Mouse (Mus musculus) A20 (cell line): ENCODE measurements around the gene Ccdc88a.

Experiments
- DNase-seq: peaks from one replicate; pipeline ENCODE4 v3.0.0-alpha.2; 2011; ENCODE audit warnings: low read depth, low spot score

Ccdc88a gene

DNA sequence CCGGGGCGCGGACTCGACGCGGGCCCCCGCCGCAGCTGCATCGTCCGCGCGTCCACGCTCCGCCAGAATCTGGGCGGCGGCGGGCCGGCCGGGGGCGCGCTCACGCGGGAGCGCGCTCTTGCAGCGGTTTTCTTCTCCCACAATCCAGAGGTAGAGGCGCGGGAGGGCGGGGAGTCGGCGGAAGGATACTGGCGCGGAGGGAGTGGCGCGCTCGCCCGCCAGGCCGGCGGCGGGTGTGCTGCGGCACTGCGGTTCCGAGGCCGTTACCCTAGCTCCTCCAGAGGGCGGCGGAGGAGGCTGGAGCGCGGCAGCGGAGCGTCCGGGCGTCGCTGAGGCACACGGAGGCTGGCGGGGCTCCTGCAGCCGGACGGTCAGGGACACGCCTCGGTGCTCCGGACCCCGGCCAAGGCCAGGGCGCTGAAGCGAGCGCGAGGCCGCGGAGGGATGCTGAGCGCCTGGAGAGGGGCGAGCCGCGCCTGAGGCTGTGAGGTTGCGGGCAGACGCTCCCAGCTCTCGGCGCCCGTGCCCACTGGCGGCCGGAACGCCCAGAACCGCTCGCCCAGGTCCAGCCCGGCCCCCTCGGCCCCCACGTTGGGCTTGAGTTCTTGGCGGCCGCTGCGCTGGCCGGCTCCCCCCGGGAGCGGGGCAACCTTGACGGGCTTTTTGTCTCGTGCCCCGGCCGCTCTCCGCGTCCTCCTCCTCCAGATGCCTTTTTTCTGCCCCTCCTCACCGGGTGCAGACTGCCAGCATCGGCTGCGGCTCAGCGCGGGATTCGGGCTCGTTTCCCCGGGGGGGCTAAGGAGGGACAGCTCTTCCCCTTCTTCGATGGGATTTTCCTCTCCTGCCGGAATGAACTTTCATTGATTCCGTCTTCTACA lies at the start of gene Ccdc88a:
Gene Ccdc88a, plus strand, starts transcription at position 263 of the 878 bp plus-strand sequence.
- DNase-seq, result peak; percentile 99

DNA sequence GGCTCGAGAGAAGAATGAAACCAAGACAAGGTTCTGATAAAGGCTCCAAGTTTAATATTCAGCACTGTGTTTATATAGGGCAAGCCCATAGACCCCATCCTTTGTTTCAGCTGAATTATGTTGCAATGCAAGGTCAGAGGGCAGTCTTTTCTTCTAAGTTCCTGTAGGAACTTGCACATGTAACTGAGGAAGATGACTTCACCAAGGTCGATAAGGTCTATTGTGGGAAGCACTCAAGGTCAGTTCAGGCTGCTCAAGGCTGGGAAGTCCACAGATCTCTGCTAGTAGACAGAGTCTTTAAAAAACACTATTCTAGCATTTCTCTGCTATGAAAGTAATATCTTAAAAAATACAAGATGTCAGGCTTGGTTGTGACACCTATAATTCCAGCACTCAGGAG lies 38.0 kb upstream of the Ccdc88a start:
- DNase-seq, result no peak

DNA sequence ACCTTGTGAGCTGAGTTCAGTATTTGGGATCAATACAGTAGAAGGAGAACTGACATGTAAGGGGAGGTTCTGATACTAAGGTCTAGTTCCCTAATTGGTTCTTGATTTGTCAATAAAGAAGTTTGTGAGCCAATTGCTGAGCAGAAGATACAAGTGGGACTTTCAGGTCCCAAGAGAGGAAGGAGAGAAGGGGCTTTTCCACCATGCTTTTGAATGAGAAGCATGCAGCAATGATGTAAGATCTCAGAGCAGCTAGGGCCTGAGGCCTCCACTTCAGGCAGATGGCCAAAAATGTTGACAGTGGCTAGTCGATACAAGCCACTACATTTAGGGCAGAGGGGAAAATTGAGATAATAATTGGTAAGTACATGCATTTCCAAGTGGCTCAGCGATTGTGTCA lies 32.2 kb upstream of the Ccdc88a start:
- DNase-seq, result peak; percentile 47

DNA sequence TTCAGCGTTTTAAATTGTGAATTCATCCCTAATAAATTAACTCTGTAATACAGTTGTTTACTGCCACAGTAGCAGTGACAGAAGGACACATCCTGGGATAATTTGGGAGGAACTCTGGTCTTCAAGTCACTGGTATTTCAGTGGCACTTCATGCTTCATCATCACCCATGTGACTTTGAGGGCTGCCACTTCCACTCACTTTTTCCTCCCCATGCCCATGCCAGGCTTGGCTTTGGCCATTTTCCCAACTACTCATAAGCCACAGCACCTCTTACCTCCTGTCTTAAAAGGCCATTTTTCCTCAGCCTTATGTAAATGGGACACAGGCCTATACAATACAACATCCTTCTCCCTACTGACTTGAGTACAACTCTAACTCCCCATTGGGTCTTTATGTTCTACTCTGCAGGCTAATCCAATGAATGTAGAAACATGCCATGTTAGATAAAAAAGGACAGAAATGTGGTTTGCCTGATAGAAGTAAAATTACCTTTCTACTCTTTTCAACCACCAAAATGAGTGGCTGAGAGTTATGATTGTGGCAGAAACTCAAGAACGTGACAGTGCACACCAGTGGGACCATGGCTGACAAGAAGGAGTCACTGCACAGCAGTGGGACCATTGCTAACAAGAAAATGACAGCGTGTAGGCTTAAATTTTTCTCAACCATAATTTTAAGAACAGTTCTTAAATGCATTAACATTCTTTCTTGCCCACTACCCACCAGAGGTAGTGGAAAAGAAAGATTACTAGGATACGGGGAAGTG lies 28.4 kb upstream of the Ccdc88a start:
- DNase-seq, result no peak

DNA sequence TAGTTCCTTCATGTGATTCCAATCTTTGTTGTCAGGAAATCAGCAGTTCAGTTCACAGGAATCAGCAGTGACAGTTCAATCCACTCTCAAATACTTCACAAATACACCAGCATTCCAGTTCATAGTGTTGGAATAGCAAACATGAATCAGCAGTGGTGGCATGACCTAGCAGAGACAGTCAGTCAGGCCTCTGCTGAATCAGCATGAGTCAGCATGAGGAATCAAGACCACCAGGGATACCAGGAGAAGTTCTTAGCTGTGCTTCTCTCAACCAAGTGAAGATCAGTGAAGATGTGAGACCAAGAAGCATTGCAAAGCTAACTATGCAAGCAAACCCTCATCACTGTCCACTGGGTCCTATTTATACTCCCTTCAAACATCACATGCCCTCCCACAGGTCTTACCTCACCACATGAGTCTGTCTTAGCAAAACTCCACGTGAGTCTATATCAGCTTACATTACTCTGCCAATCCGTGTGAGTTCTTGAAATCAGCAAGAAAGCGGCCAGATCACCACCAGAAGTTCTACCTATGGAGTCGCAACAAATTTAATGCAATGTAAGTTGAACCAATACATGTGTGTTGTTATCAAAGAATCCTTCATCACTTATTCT lies 27.7 kb upstream of the Ccdc88a start:
- DNase-seq, result no peak

DNA sequence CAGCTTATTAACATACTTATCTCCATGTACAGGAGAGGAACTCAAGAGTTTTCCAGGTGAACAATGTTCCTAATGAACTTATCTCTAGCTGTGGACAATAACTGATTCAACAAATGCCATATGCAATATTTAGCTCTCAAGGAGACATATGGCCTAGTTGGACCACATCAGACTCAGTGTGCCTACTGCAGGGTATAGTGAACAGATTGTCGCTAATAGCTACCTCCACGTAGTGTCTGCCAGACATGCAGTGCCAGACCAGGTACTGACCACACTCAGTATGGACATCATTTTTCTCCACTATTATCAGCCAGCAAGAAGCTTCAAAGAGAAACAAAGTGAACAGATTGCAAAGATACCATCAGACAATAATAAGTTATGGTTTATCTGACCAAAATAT lies 22.6 kb upstream of the Ccdc88a start:
- no peak for DNase-seq

DNA sequence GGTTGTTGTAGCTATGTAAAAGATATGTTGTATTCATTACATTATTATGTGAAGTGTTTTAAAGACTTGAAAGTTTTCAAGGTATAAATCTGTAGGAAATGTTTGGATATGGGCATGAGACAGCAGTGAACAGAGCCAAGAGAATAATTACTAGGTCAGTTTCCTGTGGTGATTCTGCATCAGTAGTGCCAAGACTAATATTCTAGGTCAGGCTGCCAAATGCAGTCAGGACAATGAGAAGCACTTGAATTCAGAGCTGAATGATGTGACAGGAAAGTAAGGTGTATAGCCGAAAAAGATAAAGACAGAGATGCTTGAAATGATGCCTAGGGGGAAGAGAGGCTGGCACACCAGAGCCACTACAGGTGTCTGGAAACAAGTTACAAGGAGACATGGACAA lies 21.2 kb upstream of the Ccdc88a start:
- DNase-seq, result no peak

DNA sequence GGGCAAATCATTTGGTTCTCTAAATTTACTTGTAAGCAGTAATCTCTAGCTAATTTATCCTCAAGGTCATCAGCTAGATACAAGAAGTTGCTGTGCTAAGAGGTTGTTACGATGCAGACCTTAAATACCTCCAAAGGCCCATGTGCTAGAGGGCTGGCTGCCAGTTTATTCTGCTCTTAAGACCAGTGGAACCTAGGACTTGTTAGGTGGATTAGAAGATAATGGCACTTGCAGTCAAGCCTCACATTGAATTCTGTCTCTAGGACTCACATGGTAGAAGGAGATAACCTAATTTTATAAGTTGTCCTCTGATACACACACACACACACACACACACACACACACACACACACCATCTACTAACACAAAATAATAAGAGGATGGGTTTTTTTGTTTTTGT lies 5.3 kb upstream of the Ccdc88a start:
- DNase-seq, result no peak

DNA sequence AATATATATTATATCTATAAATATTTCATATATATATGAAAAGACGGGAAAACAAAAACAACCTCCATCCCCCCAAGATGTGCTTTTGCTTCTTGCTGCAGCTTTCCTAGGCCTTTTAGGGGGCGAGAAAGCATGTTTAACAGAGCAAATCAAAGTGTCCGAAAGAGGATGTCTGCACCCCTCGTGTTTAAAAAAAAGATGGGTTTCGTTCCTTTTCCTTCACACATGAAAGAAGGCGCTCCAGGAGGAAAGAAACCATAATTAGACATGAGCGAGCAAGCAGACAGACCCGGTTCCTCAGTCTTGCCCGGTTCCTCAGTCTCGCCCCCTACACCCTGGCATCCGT lies 435 bp upstream of the Ccdc88a start:
- DNase-seq, result no peak

DNA sequence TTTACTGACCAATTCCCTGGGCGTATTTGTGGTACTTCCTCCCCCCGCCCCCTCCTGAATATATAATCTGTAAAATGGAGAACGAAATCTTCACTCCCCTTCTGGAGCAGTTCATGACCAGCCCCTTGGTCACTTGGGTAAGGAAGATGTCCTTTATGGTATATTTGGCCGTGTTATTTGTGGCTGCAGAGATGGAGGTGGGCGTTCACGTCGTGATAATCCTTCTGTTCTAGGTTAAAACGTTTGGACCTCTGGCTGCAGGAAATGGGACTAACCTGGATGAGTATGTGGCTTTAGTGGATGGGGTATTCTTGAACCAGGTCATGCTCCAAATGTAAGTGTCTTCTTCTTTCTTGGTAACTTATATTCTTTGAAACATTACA lies 807 bp downstream of the Ccdc88a start:
- no peak for DNase-seq

DNA sequence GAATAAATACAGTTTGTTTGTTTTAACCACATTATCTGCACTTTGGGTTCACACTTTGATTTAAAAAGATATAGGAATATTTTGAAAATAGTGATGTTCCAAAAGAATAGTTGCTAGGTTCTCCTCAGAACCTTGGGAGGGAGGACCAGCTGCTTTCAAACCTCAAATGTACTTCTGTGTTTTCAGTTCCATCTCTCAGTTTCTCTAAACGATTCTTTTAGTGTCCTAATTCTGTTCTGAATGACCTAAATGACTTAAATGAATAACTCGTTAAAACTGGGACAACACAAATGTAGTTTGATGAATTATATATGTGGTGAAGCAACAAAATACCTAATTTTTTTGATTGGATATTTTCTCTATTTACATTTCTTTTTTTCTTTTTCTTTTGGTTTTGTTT lies 3.2 kb downstream of the Ccdc88a start:
- DNase-seq, result peak; percentile 33

DNA sequence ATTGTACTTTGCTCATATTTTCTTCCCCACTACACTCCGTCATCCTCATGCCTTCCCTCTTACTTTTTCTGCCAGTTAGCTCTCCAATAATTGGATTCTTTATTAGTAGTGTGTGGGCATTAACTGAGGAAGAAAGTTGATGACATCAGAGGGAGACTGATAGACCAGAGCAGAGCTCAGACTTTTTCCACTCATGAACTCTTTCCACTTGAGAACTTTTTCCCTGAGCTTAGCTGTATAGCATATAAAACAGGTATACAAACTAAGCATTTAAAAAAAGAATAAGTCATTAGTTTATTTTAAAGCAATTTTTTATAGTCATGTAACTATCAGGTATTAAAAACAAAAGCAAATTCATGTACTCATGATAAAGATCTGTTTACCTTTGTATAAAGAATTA lies 5.3 kb downstream of the Ccdc88a start:
- no peak for DNase-seq

DNA sequence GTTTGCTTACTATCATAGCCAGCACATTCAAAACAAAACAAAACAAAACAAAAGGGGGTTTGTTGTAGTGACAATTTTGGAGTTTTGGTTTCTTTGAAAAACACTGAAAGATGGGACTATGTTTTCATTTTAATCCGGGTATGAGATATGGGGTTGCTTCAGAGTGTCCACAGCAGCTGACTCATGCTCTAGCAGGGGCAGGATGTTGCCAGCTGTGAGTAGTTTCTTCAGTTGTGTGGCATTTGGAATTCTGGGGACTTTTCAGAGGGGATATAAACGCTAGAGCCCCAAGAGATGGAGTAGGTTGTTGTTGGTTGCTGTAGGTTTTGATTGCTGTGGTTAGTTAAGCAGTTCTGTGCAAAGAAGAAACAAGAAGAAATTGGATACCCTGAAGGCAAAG lies 10.0 kb downstream of the Ccdc88a start:
- no peak for DNase-seq

DNA sequence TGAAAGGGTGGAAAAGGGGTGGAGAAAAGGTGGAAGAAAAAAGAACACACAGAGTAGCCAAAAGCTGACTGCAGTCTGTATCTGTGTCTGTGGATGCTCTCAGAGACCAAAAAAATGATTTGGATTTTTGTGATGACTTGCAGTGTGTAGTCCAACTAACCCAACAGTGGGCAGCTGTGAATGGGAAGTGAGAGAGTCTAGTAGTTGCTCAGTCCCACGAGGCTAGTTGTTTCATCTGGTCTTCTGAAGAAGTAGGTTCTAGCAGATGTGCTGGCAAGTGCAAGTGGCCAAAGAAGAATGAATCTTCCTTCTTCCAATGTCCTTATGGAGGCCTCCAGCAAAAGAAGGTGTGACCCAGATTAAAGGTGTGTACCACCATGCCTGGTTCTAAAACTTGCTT lies 10.5 kb downstream of the Ccdc88a start:
- DNase-seq, result peak; percentile 63

DNA sequence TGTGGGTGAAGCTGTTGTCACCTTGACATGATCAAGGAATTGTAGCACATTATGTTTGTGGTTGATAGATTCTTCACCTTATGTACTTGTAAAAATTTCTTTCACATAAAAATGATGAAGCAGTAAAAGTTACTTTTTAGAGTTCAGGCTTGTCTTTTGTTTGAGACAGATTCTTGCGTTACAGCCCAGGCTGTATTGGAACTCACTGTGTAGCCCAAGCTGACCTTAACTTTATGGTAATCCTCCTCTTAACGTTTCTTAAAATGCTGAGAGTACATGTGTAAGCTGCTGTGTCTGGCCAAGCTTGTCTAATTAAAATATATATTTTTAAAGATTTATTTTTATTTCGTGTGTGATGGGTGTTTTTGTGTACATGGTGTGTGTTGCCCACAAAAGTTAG lies 11.2 kb downstream of the Ccdc88a start:
- no peak for DNase-seq

DNA sequence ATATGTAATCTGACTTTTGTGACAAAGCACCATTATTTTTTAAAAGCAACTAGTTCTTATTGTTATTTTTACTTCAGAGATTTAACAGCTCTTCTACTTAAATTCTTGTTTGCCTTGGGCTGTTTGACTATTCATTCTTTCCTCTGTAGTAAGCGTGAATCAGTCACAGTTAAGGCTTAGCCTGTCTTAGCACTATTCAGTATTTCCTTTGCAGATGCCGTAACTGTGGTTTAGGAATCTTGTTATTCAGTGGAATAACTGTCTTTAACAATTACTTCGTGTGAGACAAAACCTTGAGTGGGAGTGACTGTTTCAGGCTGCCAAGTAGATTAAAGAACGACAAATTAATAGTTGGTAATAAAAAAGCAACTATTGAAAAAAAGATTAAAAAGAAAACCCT lies 16.5 kb downstream of the Ccdc88a start:
- no peak for DNase-seq

DNA sequence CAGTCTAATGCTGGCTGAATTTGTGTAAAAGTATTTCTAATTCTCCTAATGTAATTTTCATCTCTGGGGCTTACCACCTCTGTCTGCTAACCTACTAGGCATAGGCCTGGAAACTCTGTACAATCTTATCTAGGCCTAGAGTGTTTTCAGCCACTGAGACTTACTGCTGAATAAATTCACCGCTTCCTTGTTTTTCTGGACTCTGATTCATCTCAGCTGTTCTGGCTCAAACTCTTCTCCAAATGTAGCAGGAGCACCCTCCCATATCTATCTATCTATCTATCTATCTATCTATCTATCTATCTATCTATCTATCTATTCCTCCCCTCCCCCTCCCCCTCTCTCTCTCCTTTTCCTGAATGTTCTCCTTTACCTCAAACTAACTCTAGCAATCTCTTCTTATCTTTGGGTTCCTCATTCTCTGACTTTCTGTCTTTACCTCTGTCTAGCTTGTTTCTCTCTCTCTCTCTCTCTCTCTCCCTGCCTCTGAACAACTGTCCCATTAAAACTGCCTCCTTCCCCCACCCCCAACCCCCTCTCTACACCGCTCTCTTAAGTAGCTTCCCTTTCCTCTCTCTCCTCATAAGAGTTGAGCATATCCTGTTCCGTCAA lies 21.8 kb downstream of the Ccdc88a start:
- DNase-seq, result no peak

DNA sequence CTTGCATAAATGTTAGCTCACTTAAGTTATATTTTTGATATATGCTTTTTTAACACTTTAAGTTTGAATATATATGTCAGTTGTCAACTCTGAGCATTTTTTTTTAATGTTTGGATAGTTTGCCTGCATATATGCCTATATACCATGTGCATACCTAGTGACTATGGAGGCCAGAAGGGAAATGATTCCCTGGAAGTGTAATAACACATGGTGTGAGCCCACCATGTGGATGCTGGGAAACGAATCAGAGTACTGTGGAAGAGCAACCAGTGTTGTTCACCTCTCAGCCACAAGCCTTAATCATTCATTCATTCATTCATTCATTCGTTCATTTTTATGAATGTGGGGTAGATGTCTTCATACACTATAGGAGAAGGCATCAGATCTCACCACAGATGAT lies 26.9 kb downstream of the Ccdc88a start:
- DNase-seq, result no peak

DNA sequence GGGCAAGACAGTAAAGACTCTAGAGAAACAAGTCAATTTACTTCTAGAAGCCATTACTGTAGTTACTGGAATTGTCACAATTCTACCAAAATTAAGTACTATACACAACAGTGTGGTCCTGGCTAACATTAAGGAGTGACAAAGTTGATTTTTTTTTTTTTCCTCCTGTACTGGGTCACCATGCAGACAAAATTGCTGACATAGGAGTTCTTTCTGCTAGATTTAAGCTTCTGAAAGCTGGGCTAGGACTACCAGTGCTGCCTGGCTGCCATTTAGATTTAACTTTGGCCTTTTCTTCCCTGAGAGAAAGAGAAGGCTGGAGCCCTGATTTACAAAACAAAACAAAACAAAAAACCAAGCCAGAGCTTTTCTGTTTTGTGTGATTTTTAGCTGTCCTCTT lies 32.8 kb downstream of the Ccdc88a start:
- DNase-seq, result no peak

DNA sequence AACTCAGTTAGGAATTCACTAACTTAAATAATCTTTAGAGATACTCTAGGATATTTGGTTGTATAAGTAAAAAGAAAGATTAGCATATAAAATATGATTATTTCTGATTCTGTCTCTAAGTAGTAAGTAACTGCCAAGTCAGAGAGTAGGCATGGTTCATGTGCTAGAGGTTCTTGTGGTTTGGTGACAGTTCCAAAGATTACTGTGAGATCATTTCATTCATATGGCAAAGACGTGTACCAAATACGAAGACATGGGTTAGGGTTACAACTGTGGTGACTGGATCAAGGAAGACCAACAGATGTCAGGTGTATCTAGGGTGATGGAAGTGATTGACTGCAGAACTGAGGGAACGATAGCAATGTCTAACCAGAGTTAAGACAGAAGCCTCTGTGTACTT lies 50.0 kb downstream of the Ccdc88a start:
- DNase-seq, result no peak

DNA sequence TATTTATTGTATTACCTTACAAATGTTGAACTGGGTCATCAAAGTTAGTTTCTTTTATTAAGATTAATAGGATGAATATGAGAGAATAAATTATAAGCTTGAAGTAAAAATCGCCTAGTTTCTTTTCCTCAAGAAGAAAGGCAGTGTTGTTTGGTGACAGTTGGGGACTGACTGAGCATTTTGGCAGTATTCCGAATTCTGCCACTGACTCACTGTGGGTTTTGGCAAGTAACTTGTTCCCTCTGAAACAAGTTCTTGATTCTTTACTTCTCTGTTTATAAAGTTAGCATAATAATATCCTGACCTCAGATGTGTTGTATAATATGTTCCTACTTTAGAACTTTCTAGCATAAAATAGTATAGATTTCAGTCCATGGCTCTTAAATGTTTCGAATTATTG lies 55.3 kb downstream of the Ccdc88a start:
- DNase-seq, result no peak

DNA sequence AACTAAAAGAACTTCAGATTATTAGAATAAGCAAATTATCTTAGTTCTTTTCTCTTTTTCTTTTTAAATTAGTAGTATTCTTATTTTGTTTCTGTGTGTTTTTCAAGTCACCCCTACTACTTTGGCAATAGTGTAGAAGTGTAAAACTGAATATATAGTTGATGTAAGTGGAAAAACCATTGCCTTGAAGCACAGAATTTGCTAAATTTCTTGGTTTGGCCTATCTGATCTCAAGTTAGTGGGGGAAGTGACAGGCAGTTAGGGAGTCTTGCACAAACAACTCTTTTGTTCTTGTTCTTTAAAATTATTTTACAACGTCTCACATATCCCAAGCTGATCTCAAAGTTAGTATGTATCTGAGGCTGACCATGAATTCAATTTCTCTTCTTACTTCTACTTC lies 57.6 kb downstream of the Ccdc88a start:
- no peak for DNase-seq
